Mouse (Mus musculus) heart, adult 2 months (tissue): Measurements from ENCODE around the gene Lrrc75b.

ENCODE experiments used
- CTCF ChIP-seq: fragments of 200-600 bp; IDR thresholded peaks from 2 replicates; pipeline ENCODE4 v1.8.1; 2022; ENCODE audit warnings: antibody characterized with exemption, mild to moderate bottlenecking, moderate library complexity
- POLR2A ChIP-seq: fragments of 200-500 bp; IDR thresholded peaks from 2 replicates; pipeline ENCODE4 v1.6.1; 2011; ENCODE audit warnings: mild to moderate bottlenecking, low read depth, low read length, control low read depth; ENCODE audit not compliant: insufficient read depth

DNA sequence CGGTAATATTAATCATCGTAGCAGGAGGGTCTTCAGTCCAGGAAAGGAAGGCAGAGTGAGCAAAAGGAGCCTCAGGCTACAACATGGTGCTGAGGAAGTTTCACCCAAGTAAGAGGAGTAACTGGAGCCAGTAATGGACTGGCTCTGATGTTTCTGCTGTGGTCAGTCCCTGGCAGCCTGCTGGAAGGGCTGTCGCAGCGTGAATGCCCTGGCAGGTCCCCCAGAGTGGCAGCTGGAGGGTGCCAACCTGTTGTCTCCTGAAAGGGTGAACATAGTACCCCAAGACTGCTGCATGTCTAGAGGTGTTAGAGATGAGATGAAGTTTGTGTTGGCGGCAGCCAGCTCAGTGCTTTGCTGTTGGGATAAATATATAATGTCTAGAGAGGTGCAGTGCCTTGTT is 39.5 kb downstream of the Lrrc75b start:
- TF ChIP-seq CTCF (no peak), POLR2A (no peak)
